Mouse (Mus musculus): ENCODE data around the gene Agbl4. TPM values are rescaled to one million over a fixed set of nuclear protein-coding genes. Genes with fewer than 3 reads are reported as not detected.

Agbl4 gene
- polyA plus RNA-seq, 1 experiment = 0.27 TPM

DNA sequence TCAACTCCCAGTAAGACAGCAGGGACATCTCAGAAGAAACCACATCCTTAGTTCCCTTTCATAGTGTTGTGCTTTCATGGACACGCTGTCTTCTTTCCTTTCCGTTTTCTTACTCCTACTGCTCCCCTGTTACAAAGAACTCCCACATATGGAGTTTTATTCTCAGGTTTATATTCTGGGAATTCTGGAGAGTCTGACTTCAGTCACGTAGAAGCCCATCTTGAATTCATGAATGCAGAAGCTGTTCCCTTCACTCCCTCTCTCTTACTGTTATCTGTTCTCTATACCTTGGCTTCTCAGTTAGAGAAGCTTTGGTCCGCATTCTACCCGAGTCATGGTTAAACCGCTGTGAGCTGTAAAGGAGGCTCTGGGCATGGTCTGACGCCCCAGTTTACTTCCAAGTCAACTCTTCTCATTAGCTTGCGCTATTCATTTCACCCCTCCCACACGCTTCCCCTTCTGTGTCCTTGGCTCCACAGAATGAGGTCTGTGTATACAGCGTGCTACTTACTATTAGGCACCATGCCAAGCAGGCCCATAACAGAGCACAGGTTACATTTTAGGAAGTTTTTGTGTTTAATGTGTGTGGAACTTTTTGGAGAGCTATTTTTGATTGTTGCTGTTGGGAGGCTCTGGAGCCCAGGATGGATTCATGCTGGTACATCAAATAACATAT, 1186.2 kb downstream of the Agbl4 start:
- DNase-seq (ENCODE audit: low read depth) = no peak

DNA sequence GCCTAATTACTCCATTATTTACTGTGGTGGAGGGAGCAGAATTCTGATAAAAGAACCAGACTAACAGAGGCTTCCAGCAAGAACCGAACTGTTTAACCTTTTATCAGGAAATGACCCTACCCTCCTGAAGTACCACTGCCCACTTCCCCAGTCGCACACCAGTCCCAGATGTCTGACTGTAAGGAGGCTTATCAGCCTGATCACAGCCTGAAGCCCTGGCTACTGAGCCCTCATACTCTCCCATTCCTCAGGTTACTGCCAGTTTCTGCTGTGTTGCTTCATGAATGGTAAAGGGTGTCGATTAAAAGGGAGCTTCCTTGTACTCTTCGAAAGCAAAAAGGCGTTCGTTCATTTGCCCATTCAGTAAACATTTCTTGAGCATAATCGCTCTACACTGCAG, 1186.8 kb downstream of the Agbl4 start:
- DNase-seq (ENCODE audit: low read depth) = no peak

DNA sequence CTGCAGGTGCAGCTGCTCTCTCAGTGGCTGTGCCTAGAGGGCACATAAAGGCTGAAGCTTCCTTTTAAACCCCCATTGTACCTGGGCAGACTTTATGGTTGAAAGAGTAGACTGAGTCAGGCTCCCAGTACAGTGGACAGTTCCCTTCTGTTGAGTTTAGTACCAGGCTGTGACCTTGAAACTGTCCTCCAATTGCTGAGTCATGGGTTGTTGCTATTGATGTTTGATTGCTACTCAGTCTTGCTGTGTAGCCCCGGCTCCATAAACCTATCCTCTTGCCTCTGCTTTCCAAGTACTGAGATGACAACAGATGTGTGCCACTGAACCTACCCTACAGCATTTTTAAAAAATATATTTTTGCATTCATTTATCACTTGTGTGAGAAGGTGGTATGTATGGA, 1190.8 kb downstream of the Agbl4 start:
- DNase-seq (ENCODE audit: low read depth) = no peak

DNA sequence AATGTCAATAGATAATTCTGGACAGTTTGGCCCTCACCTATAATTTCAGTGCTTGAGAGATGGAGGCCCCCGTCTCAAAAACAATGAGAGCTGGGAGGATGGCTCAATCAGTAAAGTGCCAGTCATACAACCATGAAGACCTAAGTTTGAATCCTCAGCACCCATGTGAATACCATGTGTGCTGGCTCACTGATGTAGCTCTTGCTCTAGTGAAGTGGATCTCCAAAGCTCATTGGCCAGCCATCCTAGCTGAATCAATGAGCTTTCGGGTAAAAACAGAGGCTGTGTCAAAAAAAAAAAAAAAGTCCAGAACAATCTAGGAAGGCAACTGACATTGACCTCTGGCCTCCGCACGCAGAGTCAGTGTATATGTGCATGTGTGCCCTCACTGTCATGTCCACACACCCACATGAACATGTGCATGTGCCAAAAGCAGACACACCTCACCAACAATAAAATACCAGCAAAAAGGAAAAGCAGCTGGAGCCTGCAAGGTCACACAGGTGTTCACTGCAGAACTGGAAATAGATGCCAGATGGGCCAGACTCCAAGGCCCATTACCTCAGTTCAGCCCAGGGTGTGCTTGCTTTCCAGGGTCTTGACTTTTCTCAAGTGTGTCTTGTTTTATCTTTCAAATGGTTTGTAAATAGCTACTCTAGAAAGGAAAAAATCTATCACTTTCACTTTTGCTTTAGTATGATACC, 1192.2 kb downstream of the Agbl4 start:
- no peak for DNase-seq (ENCODE audit: low read depth)

DNA sequence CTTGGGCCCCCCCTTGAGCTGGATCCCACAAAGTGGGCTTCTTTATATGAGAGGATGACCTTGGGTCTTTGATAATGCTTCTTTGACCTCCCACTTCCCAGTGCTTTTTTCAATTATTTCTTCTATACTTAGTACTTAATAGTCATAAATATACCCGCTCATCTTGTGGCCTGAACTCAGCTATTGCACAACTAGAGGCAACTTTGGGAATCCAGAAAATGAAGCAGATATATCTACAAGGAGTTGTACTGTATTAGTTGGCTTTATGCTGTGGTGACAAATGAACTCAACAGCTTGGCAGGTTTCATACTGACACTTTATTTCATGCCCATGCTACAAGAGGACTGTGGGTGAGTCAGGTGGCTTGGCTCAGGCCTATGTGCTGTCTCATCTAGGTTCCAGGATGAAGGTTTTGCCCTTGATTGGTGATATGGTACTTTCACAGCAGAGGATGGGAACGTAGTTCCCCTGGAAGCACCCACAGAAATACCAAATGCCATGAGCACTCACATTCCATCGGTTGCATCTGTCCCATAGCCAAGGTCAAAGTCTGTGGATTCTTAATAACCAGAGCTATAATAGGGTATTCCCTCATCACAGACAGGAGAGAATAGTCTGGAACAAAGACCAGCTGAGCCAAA, 1197.3 kb downstream of the Agbl4 start:
- no peak for DNase-seq (ENCODE audit: low read depth)

DNA sequence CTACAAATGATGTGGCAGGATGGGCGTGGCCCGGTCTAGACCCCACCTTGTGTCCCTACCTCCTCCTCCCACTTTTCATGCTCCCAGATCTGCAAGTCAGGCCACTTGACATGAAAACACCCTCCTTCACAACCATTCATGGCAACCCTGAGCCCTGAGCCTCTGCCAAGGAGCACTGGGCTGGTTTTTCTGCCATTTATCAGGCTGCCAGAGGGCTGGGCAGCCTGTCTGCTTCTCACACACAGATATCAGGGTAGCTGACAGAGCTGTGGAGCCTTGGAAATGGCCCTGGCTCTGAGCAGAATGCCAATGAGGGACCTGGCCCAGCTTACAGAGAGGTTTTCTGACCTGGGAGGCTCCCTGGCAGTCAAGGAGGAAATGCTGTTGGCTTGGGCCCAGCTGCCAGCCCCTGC, 1199.8 kb downstream of the Agbl4 start:
- DNase-seq (ENCODE audit: low read depth) = no peak

DNA sequence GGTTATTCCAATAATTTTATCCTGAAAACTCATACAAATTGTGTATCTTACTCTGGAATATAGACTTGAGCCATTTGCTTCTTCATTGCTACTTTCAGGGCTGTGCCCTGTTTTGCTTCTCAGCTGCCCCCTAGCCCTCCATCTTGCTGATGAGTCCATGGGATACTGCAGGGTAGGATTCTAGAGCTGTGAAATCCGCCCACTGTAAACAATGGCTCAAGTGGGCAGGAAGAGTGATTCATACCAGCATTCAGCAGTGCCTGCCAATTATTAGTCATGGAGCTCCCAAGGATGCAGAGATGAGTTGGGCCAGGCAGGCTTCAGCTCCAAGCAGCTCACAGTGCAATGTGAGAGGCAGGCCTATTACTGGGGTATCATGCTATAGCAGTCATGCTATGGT, 1200.5 kb downstream of the Agbl4 start:
- DNase-seq (ENCODE audit: low read depth) = no peak

DNA sequence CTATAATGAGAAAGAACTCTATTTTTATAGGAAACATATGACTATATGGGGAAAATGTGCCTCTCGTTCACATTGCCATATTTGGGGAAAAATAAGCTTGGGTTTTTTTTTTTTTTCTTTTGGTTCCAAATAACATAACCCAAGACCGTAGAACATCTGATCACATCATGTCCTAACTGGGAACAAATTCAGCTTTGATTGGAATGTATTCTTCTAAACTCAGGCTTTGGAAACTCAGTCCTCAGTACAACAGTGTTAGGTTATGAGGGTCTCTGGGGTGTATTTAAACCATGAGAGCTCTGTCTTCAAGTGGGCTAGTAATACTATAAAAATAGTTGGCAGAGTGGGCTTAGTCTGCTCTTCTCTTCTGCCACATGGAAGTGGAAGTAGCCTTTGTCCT, 1205.7 kb downstream of the Agbl4 start:
- DNase-seq (ENCODE audit: low read depth) = no peak

DNA sequence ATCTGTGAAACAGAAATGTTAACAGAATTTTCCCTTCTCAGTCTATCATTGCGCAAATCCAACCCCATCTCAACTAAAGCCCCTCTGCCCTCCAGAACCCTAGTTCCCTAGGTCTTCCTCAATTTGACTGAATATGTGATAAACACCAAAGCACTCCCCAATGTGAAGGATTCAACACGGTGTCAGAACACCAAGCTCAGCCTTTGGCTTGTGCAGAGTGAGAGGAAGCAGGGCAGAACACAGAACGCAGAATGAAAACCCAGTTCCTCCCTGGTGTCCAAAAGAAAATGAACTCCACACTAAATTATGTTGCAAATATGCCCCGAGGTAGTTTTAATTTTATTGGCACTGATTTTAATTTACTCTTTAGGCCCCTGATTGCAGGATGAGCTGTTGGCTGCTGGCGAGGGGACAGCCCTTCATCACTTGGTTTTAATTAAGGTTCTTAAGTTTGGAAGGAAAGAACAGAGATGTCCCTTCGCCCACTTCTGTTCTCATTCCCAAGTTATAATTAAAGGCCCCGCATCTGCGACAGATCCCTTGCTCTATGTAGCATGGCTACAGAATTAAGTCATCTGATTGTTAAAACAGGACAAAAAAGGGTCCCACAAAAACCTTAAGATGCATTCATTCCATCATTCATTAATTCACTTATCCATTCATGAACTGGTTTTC, 1210.5 kb downstream of the Agbl4 start:
- no peak for DNase-seq (ENCODE audit: low read depth)

DNA sequence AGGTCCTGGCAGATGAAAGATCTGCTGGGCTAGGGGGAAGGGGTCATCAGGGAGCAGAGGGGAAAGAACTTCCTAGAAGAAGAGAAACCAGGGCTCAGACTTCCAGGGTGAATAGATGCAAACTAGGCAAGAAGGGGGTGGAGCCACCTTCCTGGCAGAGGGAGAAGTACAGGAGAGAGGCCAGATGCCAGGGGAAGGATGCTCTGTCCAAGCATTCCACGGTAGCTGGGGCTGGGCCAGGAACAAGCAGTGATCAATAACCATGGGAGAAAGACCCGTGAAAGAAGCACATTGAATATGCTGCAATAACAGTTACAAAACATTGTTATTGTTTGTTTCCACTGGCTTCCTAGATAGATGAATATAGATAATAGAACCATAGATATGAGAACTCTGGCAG, 1224.4 kb downstream of the Agbl4 start:
- DNase-seq (ENCODE audit: low read depth) = no peak

DNA sequence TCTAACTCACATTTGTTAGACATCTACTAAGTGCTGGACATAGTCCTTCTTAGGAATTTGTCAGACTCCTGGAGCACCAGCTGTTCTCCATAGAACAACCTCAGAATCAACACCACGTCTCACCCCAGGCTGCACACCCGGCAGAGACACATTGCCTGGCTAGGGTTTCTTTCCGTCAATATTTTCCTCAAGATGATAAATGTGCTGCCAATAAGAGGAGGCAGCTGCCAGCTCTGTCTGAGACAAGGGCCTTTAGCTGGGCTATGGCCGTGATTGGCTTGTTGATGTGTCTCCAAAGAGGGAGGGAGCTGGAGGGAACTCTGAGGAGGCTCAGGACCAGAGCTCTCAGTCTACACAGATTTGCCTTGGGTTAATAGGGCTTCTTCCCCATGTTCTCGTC, 1227.5 kb downstream of the Agbl4 start:
- no peak for DNase-seq (ENCODE audit: low read depth)

DNA sequence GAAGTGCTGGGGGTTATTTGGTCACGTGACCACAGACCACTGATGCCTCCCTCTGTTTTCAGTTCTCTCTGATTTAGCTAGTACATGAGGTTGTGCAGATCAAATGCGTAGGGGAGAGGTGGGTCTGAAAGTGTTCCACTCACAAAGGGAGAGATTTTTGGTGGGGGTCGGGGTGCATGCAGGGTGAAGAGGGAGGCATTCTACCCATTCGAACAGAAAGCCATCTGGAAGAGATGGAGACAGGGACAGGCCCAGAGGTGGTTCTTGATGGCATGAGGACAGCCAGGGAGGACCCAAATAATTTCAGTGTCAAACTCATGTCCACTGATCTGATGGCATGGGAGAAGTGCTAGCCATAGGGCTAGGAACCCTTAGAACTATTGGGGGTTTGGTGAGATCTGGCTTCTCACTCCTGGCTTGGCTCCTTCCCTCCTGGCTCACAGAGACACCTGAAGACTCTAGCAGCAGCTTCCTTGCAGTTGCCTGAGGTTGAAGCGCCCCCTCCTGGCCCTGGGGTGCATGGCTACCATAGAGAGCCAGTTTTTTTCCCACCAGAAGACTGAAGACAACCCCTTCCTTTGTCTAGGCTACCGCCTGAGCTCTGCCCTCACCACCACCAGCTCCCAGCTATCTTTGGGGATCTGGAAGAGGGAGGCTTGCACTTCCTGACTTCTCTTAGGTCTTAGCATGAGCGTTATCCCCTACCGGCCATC, 1228.8 kb downstream of the Agbl4 start:
- DNase-seq (ENCODE audit: low read depth) = no peak

DNA sequence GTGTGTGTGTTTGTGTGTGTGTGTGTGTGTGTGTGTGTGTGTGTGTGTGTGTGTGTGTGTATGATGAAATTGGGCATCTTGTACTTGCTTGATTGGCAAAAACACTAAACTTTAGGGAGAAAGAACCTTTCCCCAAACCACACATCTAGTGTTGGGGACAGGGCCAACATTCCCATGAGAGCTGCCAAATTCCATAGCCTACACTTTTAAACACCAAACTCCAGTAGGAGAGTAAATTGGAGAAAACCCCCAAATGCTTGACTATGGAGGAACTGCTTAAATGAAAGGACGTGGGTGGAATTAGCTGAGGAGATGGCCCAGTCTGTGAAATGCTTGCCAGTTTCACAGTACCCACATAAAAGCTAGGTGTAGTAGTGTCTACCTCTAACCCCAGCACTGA, 1235.2 kb downstream of the Agbl4 start:
- DNase-seq (ENCODE audit: low read depth) = no peak

DNA sequence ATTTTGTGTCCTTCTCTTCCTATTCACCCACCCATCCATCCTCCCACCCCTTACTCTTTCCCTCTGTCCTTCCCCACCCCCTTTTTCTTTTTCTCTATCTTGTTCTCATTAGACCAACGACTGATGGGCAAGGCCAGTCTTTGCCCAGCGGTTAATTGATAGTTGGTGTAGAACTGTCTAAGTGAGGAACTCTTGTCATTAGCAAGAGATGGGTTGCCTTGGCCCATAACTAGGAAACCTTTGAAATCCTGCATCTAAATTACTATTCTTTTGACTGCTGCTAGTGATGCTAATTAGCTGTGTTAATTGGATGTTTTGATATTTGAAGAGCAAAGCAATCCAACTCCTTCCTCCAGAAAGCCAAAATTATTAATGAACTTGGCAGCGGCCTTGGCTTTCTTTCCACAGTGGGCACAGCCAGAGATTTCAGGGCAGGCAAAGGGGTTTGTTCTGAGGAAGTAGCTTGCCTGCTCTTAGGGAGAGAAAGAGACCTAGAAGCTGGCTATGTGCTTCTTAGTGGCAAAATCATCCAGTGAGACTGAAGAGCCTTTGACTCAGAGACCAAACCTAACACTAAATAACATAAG, 1238.2 kb downstream of the Agbl4 start:
- DNase-seq (ENCODE audit: low read depth) = no peak

DNA sequence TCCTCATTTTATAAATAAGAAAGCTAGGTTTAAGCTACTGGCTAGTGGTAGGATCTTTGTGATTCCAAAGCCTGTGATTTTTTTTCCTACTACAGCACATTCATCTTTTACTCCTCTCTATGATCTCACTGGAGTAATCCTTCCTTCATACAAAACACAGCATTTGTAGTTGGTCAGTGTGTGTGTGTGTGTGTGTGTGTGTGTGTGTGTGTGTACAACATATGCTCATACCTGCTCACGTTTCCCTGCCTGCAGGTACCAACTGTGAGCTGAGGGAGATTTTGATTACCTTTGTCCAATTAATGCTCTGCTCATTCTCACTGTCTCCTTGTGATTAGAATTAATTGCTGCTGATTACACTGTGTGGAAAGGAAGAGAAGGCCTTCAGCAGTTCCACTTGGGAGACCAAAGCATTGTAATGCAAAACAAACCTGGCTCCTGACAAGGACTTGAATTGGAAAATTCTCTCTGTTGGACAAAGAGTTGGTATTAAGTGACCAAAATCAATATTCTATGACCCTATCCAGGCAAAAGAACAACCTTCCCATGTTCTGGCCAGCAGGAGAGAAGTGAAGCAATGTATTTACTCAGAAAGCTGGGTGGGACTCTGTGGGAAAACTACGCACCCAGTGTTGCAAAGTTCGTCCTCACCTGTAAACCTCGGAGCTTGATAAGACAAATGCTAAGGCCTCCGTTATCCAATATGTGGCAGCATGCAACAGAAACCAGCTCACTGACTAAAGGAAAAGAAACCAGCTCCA, 1241.7 kb downstream of the Agbl4 start:
- DNase-seq (ENCODE audit: low read depth) = no peak

DNA sequence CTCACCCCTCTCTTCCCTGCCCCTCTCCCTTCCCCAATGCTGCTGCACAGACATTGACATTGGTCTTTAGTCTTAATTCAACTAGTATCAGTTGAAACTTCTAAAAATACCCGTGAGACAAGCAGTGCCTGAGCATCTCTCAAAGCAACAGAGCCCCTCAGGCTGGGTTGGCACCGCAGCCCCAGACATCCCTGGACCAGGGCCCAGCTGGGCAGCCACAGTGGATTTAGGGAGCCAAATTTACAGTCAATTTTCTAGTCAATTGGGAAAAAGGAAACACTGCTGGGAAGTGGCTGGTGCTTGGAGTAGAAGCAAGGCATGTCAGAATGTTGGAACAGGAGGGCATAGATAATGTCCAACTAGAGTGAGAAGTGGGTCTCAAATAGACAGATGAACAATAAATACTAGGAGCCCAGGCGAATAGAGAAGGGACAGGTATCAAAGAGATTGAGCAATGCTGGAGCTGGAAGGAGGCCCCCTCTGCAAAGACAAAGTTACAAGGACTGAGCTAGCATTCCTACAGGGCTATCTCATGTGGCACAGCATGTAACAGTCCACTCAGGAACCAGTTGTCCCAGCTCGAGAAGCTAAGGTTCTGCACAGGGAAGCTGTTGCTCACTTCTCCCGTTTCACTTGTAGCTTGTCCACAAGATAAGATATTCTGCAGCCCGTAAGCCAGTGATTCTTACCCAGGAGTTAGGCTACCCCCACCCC, 1247.8 kb downstream of the Agbl4 start:
- DNase-seq (ENCODE audit: low read depth) = no peak

DNA sequence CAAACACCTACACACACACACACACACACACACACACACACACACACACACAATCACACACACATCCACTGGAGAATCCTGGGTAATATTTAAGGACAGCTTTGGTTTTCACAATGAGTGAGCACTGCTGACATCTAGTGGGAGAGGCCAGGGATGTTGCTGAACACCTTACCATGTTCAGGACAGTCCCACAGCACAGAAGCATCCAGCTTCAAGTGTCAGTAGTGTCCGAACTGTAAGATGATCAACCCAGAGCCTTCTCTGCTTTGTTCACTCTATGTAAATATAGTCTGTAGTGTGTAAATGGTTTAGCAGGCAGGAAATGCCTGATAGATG, 1248.3 kb downstream of the Agbl4 start:
- no peak for DNase-seq (ENCODE audit: low read depth)

DNA sequence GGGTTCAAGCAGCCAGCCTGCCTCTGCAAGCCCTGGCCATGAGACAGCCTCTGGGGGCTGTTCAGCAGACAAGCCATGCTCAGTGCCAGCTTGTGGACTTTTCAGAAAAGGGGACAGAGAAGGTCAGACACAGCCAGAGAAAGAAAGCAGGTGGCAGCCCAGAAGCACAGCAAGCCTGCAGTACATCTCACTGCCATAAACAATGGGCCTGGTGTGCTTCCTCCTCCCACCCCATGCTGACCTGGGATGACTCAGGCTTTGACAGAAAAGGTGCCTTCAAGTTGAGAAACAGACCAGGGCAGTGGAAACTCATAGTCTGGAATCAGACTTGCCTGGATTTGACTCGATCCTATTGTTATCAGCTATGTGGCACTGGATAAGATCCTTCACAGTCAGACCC, 1256.0 kb downstream of the Agbl4 start:
- DNase-seq (ENCODE audit: low read depth) = no peak

DNA sequence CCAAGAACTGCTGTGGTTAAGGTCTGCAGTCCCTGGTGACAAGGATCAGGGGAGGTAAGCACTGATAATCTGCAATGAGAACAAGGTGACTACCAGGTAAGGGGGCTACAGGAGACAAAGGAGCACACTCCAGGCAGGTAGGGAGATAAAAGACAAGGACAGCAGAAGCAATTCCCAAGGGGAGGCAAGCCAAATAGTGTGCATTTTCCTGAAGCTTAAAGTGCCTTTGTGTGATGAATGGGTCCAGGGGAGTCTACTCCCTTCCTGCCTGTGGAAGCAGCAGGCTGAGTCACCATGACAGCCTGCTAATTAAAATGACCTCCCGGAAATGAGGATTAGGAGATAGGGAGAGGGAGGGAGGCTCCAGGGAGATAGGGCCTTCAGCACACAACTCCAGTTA, 1266.3 kb downstream of the Agbl4 start:
- DNase-seq (ENCODE audit: low read depth) = no peak

DNA sequence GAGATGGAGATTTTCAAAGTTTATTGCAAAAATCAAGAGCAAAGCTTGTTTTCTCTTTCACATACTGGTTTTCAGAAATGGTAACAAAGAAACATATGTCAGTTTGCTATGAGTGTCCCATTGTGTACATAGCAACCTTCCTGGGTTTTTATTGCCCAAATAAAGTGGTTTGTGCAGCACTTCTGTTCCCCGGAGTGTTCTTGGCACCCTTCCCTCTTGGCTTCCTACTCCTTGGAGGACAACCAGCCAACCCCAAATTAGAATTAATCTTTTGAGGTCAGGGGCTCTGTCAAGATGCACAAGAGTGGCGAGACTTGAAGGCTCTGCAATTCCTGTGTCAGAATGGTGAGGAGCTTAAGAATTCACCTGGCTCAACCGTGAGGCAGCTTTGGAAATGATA, 1266.7 kb downstream of the Agbl4 start:
- DNase-seq (ENCODE audit: low read depth) = no peak
